Mouse (Mus musculus): Measurements from ENCODE around the gene Slc12a4.
A peak's percentile ranks its signal among the peaks of the same experiment; 100 is the strongest.

Gene Slc12a4

DNA sequence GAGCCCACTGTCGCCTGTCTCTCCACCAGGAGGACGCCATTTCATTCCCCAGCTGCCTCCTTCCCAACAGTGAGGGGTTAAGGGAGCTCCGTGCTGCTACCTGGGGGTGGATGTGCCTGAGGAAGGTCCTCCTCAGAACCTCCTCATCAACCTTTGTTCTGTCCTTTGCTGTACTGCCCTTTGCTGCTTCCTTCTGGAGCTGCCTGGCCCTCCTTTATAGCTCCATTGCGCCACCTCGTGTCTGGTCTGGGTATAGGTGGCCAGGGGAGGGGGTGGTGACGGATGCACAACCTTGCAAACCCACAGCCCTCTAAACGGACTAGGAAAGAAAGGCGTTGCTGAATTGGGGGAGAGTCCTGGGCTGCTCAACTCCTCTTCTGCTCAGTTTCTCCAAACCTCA, 35.3 kb downstream of the Slc12a4 start:
- peak; percentile 90 to 92 for DNase-seq

DNA sequence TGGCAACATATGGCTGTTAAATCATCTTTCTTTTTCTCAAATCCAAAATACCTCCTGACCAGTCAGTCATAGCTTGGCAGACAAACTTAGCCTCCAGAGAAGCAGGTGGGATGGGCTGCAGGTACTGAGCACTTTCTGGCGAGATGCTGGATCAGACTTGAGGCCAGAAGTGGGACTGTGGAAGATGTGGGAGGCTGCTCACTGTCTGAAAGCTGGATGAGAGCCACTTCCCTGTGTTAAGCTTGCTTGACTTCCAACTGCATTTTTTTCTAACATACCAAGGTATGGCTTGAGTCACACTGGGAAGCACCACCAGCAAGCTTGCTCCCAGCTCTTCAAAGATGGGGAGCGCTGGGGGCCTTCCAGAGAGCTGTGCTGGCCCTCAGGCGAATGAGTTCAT, 40.8 kb downstream of the Slc12a4 start:
- no peak for DNase-seq

DNA sequence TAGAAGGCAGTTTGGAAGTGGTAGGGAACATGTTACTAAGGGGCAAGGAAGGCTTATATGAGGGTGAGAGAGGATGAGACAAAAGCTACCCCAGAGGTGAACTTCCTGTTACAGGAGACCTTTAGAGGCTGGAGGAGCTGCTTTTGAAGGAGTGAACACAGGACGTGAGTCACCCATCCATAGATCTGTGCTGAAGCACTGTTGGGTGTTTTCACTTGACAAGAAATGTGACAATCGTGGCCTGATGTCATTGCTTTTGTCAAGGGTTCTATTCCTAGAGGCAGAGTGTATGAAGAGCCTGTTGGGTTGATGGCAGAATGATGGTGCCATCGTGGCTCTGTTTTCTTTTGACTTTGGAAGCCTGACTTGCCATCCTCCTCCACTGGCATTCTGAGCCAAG, 46.5 kb downstream of the Slc12a4 start:
- no peak for DNase-seq

DNA sequence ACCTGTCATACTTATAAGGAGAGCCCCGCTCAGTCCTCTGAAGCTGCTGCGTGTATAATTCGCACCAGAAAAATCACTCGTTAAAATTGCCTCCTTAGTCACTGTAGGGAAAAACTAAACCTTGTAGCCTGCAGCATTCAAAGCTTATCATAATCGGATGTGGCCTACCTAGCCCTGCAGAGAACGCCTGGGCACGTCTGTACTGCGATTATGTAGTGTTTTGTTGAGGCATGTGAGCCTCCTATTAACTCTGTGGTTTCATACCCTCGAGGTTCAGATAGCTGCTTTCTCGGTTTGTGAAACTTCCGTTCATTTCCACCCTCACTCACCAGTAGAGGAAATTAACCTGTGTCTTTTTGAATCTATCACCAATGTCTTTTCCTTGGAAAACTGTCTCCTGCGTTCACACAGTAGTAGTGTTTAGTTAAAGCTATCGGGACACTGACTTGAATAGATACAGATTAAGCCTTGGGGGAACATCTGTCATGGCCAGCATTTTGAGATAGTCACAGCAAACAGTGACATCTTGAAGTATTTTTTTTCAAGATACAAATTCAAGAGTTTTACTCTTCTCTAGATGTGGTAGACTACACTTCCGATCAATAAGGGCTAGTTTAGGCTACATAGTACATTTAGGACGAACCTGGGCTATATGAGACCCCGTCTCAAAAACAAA, 64.8 kb downstream of the Slc12a4 start:
- no peak for DNase-seq

DNA sequence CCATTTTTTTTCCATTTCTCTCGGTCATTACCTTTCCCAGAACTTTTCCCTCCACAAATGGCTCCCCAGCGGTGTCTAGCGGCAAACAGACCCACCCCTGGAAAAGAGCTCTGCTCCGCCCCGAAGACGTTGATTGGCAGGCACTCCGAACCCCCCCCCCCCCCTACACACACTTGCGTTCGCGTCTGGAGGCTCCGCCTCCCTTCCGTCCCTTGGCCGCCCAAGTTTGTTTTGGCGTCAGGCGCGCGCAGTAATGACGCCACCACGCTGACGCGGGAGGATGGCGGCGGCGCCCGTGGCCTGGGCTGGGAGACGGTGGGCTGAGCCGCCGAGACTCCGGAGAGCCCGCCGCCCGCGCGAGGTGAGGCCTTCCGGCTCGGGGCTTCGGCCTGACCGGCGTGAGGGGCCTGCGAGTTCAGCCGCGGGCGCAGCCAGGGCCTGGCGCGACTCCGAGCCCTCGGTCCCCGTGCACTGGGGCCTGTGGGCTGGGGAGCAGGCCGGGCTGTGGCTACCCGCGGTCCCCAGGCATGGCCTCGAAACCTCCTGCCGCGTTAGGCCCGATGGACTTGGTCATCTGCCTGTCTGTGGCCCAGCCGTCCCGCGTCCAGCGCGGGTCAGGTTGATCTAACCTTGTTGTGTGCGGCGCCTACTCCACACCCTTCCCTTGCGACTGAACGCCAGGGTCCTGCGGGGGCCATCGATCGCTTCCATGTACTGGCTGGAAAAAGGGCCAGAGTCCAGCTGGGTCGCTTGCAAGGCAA, 65.5 kb downstream of the Slc12a4 start, which contains the start of gene Pskh1:
TSS of gene Pskh1 (plus strand) at position 262 of the 761 bp plus-strand sequence.
- DNase-seq = peak; percentile 95 to 96

DNA sequence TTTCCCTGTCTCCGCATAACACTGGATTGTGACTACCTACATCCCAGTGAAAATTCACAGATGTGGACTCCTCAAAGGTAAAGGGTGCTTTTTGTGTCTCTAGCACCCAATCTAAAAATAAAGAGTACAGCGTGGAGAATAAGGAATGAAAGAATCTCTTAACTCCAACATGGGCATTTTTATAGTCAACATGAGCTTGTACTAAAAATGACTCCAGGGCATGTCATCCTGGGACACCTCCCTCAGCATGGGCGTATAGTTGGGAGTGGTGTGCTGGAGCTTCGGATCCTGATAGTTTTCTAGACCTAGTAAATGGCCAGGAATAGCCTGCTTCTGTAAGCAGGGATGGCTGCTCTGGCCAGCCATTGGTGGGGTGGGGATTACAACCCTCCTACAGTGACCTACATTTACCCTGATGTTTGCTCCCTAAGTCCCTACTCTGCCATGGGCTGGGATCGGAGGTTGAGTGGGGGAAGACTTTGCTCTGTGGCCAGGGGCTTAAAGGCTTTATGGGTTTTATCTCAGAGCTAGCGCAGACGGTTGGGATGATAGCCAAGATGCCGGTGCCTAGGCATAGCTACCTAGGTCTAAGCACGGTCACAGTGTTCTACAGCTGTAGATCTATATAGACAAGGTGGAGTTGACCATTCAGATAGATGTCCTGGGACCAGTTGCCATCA, 68.0 kb downstream of the Slc12a4 start:
- no peak for DNase-seq
